In genomic region chr19:21548947-21549346, GRCm38 (mm10) we compare ENCODE assay signal across 19 mouse cellular contexts.
"Had no signal": no experiment of that assay in that cellular context is flagged by ENCODE, and none has a peak within 500 bp of the region (broad histone marks: within the 10 kb centered on the region; RNA-seq: fewer than 3 reads in every experiment).

No protein-coding gene starts in this region.

- H3K36me3 ChIP-seq: lung, embryonic 15.5 days; midbrain, embryonic 10.5 days; midbrain, embryonic 12.5 days; neural tube, embryonic 13.5 days; neural tube, embryonic 15.5 days had no signal

- ATAC-seq: midbrain, embryonic 16.5 days had no signal

- H3K9ac ChIP-seq: liver, embryonic 14.5 days; lung, embryonic 15.5 days; midbrain, embryonic 12.5 days; neural tube, embryonic 13.5 days; neural tube, embryonic 15.5 days had no signal

- H3K4me3 ChIP-seq: lung, embryonic 15.5 days; midbrain, embryonic 10.5 days; midbrain, embryonic 12.5 days; myocyte; neural tube, embryonic 13.5 days; neural tube, embryonic 15.5 days had no signal

- H3K27ac ChIP-seq: liver, embryonic 14.5 days; lung, embryonic 15.5 days; midbrain, embryonic 10.5 days; midbrain, embryonic 12.5 days; neural tube, embryonic 13.5 days; neural tube, embryonic 15.5 days had no signal

- H3K9me3 ChIP-seq: lung, embryonic 15.5 days; midbrain, embryonic 10.5 days; midbrain, embryonic 12.5 days; neural tube, embryonic 13.5 days; neural tube, embryonic 15.5 days had no signal

- DNase-seq: lung, adult 2 months; lung, postnatal 4 days; midbrain, embryonic 14.5 days; retina, postnatal 1 day; right cerebral cortex, adult 18-20 months; right cerebral cortex, postnatal 25 days; right cerebral cortex, postnatal 4 days; spleen, adult 18-20 months; thymus, adult 18-20 months; thymus, postnatal 14 days; thymus, postnatal 36 days had no signal

- H3K4me2 ChIP-seq: lung, embryonic 15.5 days; midbrain, embryonic 12.5 days; neural tube, embryonic 13.5 days; neural tube, embryonic 15.5 days had no signal

- H3K4me1 ChIP-seq: lung, embryonic 15.5 days; midbrain, embryonic 10.5 days; midbrain, embryonic 12.5 days; neural tube, embryonic 13.5 days; neural tube, embryonic 15.5 days had no signal

- H3K27me3 ChIP-seq: lung, embryonic 15.5 days; midbrain, embryonic 12.5 days; neural tube, embryonic 13.5 days; neural tube, embryonic 15.5 days had no signal
